Mouse (Mus musculus): ENCODE data around the gene Gm13769. TPM values are rescaled to one million over a fixed set of nuclear protein-coding genes. Genes with fewer than 3 reads are reported as not detected.
"Not testable (repeated sequence)": the region's sequence is repeated elsewhere in the genome, so short reads cannot be mapped to it uniquely, and the experiment has no call there.

Gene Gm13769
- total RNA-seq (2021) = under 1 TPM in 1 of 2 experiments, not detected in 1; 0.26 TPM

GRCm38 (mm10) chr2:90321900-90322299 is at the start of gene Gm13769:
Gm13769 (plus strand) TSS chr2:90322200.
- DNase-seq (ENCODE audit: extremely low spot score in 1 of 2, low spot score in 1 of 2) = not testable (repeated sequence)

GRCm38 (mm10) chr2:90292741-90293140 is 29.3 kb upstream of the Gm13769 start, which contains the start of gene Olfr1272:
Olfr1272 (minus strand) TSS chr2:90292841.
- no peak for DNase-seq (ENCODE audit: extremely low spot score in 1 of 2, low spot score in 1 of 2)

GRCm38 (mm10) chr2:90346694-90347093 is 24.7 kb downstream of the Gm13769 start:
- not testable (repeated sequence) for DNase-seq (ENCODE audit: extremely low spot score in 1 of 2, low spot score in 1 of 2)

- DNase-seq (ENCODE audit: extremely low spot score in 1 of 2, low spot score in 1 of 2) = not testable (repeated sequence)
Observed at GRCm38 (mm10) chr2:90351047-90351446, 29.0 kb downstream of the Gm13769 start.

- not testable (repeated sequence) for DNase-seq (ENCODE audit: extremely low spot score in 1 of 2, low spot score in 1 of 2)
Observed at GRCm38 (mm10) chr2:90351540-90351939, 29.5 kb downstream of the Gm13769 start.

GRCm38 (mm10) chr2:90359229-90359628 is 37.2 kb downstream of the Gm13769 start:
- not testable (repeated sequence) for DNase-seq (ENCODE audit: extremely low spot score in 1 of 2, low spot score in 1 of 2)

- not testable (repeated sequence) for DNase-seq (ENCODE audit: extremely low spot score in 1 of 2, low spot score in 1 of 2)
Observed at GRCm38 (mm10) chr2:90360199-90360598, 38.2 kb downstream of the Gm13769 start.

Other genes with a start within 250 kb of the Gm13769 start
- gene Olfr1269, start 200.8 kb upstream of the Gm13769 start, total RNA-seq (2021) = not detected
- not detected for gene Olfr32, start 179.9 kb upstream of the Gm13769 start, total RNA-seq (2021)
- gene Olfr1270, start 169.1 kb upstream of the Gm13769 start, total RNA-seq (2021) = not detected
- gene Olfr1506, start 97.7 kb upstream of the Gm13769 start, total RNA-seq (2021) = under 1 TPM in 1 of 2 experiments, not detected in 1; 0.10 TPM
- not detected for gene Olfr142, start 64.6 kb upstream of the Gm13769 start, total RNA-seq (2021)
- gene Olfr1271, start 51.2 kb upstream of the Gm13769 start, total RNA-seq (2021) = not detected
- not detected for gene Olfr1272, start 29.4 kb upstream of the Gm13769 start, total RNA-seq (2021)
- gene Olfr1274-ps, start 76.5 kb downstream of the Gm13769 start, total RNA-seq (2021) = not detected

All from layer of hippocampus, postnatal 25 days (tissue).